Mouse (Mus musculus) cerebellum, postnatal 25 days (tissue): ENCODE results near the gene Ptov1.

Experiments used
- DNase-seq, 2 experiments: peaks; one replicate each; pipeline ENCODE4 v3.0.0; 2021; ENCODE audit warnings: mixed read lengths in 2 of 2

Ptov1 gene

DNA sequence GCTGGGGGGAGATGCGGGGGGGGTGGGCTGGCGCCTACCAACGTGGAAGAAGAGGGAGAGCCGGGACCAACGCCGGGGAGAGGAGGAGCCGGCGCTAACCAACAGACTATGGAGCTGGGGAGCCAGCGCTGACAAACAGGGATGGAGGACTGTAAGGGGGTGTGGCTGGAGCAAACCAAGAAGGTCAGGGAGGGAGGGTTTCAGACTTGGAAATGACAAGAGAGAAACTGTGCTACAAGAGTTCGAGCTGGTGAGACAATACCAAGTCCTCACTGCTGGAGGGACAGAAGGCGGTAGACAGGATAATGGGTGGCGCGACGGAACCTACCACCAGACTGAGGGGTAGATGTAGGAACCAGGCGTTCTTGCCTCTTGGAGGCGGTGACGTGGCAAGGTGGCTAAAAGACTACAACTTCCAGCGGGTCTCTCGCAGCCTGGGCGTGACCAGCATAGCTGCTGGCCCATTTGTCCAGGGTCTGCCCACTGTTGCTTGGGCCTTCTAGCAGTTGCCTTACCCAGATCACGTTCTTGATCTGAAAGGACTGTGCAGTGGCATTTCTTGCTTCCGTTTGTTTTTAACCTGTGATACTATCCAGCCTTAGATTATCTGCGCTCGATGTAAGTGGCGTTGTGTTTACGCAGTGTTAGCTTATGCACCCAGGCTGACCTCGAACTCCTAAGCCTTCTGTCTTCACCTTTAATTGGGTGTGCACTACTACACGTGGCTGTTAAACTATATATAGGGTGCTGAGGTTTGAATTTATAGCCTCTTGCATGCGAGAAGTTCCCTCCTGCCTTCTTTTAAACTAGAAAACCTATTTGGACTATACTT lies at the start of gene Ptov1:
Gene Ptov1 (minus strand): TSS at position 92 of the 832 bp plus-strand sequence.
- DNase-seq: peak; percentile 91 to 94

DNA sequence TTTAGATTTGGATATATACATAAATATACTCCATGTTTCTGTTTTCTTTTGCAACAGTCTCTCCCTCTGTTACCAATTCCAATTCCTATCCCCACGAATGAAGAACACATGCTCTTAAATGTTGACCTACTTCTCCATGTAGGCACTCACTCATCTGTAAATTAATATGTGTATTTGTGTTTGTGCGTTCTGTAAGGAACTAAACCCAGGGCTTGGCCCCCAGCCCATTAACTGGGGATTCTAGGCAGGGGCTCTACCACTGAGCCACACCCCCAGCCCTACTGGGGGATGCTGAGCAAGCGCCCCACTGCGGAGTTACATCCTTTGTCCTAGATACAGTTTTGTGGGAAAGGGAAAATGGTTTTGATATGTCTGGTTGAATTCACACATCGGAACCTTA lies 49.5 kb upstream of the Ptov1 start:
- DNase-seq: no peak

DNA sequence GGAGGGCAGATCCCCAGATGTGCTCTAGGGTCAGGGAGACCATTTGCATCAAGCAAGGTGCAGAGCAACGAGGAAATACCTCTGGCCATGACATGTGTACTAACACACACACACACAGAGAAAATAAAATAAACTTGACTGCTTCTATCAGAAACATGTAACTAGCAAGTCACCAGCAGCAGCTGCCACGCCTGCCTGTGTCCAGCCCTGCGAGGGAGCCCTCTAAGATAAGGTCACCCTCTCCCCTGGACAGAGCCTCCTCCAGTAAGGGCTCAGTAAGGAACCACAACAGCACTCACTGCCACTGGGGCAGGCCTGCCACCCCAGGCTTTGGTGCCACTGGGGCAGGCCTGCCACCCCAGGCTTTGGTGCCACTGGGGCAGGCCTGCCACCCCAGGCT lies 48.6 kb upstream of the Ptov1 start:
- no peak for DNase-seq

- no peak for DNase-seq
These were observed 47.3 kb upstream of the Ptov1 start for GRCm38 (mm10) chr7:44916881-44917280.

DNA sequence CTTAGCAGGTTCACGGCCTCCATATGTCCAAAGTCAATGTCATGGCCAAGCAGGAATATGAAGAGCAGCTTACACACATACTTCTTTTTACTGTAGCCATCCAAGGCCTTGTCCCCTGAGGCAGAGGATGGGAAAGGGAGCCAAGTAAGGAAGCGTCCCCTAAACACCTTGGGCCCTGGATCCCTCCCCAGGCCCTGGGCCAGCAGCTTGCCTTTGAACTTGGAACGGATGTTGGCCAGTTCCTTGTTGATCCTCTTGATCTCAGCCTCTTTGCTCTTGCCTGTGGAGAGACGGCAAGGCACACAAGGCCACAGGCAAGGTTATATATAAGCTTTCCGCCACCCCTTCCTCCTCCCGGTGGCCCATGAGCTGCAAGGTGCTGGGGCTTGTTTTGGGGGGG lies 46.6 kb upstream of the Ptov1 start:
- DNase-seq: no peak

DNA sequence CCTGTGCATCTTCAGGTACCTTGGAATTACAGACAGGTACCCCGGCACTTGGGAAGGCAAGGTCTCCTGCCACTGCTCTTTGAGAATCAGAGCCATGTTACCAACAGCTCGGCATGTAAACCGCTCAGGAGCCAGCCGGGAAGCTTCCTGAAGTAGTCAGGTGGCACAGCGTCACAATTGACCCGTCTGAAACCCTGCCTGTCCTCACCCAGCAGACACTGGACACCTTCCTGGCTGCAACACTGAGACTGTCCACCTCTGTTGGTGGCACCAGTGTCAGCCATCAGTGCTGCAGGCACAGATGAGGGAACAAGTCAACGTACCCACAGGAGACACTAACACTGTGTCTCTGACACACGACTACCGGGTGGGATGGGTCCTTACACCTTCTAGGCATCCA lies 45.7 kb upstream of the Ptov1 start:
- DNase-seq: peak in 1 of 2 experiments; percentile 5

GRCm38 (mm10) chr7:44914396-44914795 lies 44.8 kb upstream of the Ptov1 start:
- DNase-seq: no peak

- DNase-seq: peak in 1 of 2 experiments; percentile 58
These were observed 39.3 kb upstream of the Ptov1 start for GRCm38 (mm10) chr7:44908706-44909476.

GRCm38 (mm10) chr7:44905430-44905829 lies 35.8 kb upstream of the Ptov1 start:
- DNase-seq: peak in 1 of 2 experiments; percentile 29

- peak in 1 of 2 experiments; percentile 45 for DNase-seq
These were observed 31.7 kb upstream of the Ptov1 start for GRCm38 (mm10) chr7:44901230-44901722.

GRCm38 (mm10) chr7:44900632-44901031 lies 31.0 kb upstream of the Ptov1 start:
- no peak for DNase-seq

GRCm38 (mm10) chr7:44898607-44899006 lies 29.0 kb upstream of the Ptov1 start:
- DNase-seq: peak in 1 of 2 experiments; percentile 69

DNA sequence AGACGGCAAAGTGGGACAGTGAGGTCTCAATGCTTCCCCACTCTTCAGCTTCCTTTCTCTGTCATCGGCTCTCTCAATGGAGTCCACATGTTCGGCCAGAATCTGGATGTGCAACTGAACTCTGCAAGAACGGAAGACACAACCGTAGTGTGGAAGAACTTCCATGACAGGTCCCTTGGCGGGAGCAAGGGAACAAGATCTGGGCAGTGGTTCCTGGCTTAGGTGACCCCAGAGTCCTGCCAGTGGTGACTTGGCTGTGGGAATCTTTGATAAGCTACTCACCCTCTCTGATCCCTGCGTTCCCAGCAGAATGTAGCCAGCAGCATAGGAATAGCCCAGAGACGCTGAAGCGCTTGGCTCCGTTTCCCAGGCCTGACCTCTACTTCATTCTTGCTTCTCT lies 26.9 kb upstream of the Ptov1 start:
- DNase-seq: no peak

GRCm38 (mm10) chr7:44895593-44896434 lies 26.2 kb upstream of the Ptov1 start, which contains the start of gene Fuz:
TSS of gene Fuz (plus strand) at chr7:44896079.
- DNase-seq: peak; percentile 89 to 93

DNA sequence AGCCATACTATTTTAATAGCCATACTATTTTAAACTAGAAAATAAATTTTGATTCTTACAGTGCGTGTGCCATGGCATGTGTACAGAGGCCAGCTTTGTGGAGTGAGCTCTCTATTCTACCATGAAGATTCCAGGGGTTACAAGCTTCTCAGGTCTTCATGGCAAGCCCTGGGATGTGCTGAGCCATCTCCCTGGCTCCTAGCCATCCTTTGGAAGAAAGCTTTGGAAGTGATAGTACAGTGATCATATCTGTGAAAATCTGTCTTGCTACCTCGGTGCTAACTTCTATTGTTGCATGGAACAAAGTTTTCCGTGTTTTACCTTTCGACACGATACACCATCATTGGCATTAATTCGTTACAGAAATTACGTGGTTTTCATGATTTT lies 25.6 kb upstream of the Ptov1 start:
- no peak for DNase-seq

DNA sequence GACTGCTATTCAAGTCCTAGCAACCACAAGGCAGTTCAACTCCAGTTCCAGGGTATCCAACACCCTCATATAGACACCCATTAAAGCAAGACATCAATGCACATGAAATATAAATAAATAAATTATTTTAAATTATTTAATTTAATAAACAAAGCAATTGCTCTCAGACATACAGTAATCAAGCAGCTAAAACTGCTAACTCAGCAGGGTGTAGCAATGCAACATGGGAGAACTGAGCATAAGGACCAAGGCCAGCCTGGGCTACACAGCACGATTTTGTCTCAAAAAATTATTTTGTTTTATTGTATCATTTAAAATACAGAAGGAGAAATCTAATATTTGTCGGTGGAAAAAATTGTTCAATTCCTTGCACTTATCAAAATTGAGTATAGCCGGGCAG lies 24.6 kb upstream of the Ptov1 start:
- no peak for DNase-seq

GRCm38 (mm10) chr7:44893197-44893596 lies 23.6 kb upstream of the Ptov1 start:
- no peak for DNase-seq

DNA sequence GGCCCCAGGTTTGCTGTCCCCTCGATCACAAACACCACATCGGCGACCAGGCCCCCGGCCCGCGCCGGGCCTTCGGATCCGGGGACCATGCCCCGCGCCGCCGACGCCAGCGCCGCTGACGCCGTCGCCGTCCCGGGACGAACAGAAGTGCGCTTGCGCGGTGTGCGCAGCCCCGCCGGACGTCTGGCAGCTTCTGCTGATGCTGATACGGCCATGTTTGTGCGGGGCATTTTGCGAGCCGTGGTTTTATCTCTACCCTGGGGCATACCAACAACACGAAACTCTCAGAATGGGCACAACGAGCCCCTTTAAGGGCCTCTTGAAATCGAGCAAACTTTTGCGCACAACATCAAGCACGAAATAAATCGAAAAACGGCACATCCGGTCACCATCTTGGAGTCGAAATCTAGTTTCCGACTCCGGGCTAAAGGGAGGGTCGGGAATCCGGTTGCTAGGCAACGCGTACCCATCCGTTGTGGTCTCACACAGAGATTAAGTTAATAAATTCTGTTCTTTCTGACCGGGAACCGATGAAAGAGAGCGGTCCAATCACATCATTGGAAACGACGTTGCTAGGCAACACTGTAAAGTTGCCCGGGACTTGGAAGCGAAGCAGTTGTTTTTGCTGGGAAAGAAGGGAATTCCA lies 22.8 kb upstream of the Ptov1 start, which contains the start of gene Med25:
Gene Med25 (minus strand): TSS at position 437 of the 646 bp plus-strand sequence.
- DNase-seq: peak; percentile 93 to 94

GRCm38 (mm10) chr7:44891611-44892010 lies 22.0 kb upstream of the Ptov1 start:
- no peak for DNase-seq

- DNase-seq: peak; percentile 19 to 57
These were observed 21.1 kb upstream of the Ptov1 start for GRCm38 (mm10) chr7:44890737-44891136.

DNA sequence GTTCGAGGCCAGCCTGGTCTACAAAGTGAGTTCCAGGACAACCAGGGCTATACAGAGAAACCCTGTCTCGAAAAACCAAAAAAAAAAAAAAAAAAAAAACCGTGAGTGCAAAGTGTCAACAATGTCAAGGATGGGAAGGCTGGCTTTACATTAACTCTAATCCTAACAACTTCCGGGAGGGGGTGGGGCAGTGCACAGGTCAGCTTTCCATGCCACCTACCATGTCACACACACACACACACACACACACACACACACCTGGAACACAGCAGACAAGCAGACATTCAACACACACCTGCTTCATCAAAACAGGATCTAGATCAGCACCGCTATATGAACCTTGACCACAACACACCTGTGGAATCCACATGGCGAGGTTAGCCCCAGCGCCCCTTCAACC lies 20.6 kb upstream of the Ptov1 start:
- DNase-seq: no peak
